Mouse (Mus musculus) myocyte (in vitro differentiated cells): ENCODE results near the gene Pafah1b3. TPM values are rescaled to one million over a fixed set of nuclear protein-coding genes. Genes with fewer than 3 reads are reported as not detected.

Experiments
- H3K27me3 ChIP-seq: one replicate; pipeline ENCODE4 v1.6.1; 2011; ENCODE audit not compliant: control insufficient read depth, insufficient read depth, insufficient read length
- H3K36me3 ChIP-seq: one replicate; pipeline ENCODE4 v1.6.1; 2011; ENCODE audit not compliant: control insufficient read depth, insufficient read depth
- H3K4me2 ChIP-seq: one replicate; pipeline ENCODE4 v1.6.1; 2011; ENCODE audit warnings: low read depth, control low read depth
- H3K4me3 ChIP-seq: one replicate; pipeline ENCODE4 v1.5.1; 2011; ENCODE audit warnings: mild to moderate bottlenecking, control low read depth, moderate library complexity
- H3K79me2 ChIP-seq: one replicate; pipeline ENCODE4 v1.6.1; 2011; ENCODE audit not compliant: control insufficient read depth, insufficient read depth
- H3ac ChIP-seq: one replicate; pipeline ENCODE4 v1.6.1; 2011; ENCODE audit not compliant: control insufficient read depth, insufficient read length
- CEBPB ChIP-seq: IDR thresholded peaks from 2 replicates; pipeline ENCODE4 v1.6.1; 2011; ENCODE audit warnings: mild to moderate bottlenecking, moderate library complexity; ENCODE audit not compliant: poor library complexity, insufficient read depth, severe bottlenecking
- E2F4 ChIP-seq: IDR thresholded peaks from one replicate; pipeline ENCODE4 v1.6.1; 2011; ENCODE audit warnings: mild to moderate bottlenecking, control low read depth, moderate library complexity; ENCODE audit not compliant: insufficient read depth
- MAX ChIP-seq: IDR thresholded peaks from one replicate; pipeline ENCODE4 v1.6.1; 2011; ENCODE audit warnings: low read depth, mild to moderate bottlenecking, control low read depth
- MYOD1 ChIP-seq, 3 experiments: IDR thresholded peaks; one replicate each; pipeline ENCODE4 v1.6.1; 2011; ENCODE audit warnings: control low read depth in 2 of 3, low read depth in 2 of 3, mild to moderate bottlenecking in 2 of 3, moderate library complexity in 1 of 3; ENCODE audit not compliant: insufficient read length in 2 of 3, control insufficient read depth in 1 of 3
- MYOG ChIP-seq, 3 experiments: IDR thresholded peaks; one replicate each; pipeline ENCODE4 v1.6.1; 2011; ENCODE audit warnings: control low read depth in 2 of 3, low read depth in 2 of 3, mild to moderate bottlenecking in 2 of 3; ENCODE audit not compliant: insufficient read length in 2 of 3, control insufficient read depth in 1 of 3, insufficient read depth in 1 of 3
- POLR2A ChIP-seq: IDR thresholded peaks from one replicate; pipeline ENCODE4 v1.6.1; 2011; ENCODE audit warnings: low read depth, mild to moderate bottlenecking, control low read depth, moderate library complexity; ENCODE audit not compliant: insufficient read length
- POLR2AphosphoS2 ChIP-seq: IDR thresholded peaks from one replicate; pipeline ENCODE4 v1.6.1; 2011; ENCODE audit warnings: low read depth, control low read depth; ENCODE audit not compliant: insufficient read length
- REST ChIP-seq: IDR thresholded peaks from one replicate; pipeline ENCODE4 v1.6.1; 2011; ENCODE audit warnings: mild to moderate bottlenecking, control low read depth, moderate library complexity; ENCODE audit not compliant: insufficient read depth, insufficient read length
- SRF ChIP-seq: IDR thresholded peaks from one replicate; pipeline ENCODE4 v1.6.1; 2011; ENCODE audit warnings: low read depth; ENCODE audit not compliant: control insufficient read depth, insufficient read length
- TCF12 ChIP-seq: IDR thresholded peaks from one replicate; pipeline ENCODE4 v1.6.1; 2011; ENCODE audit warnings: mild to moderate bottlenecking, control low read depth; ENCODE audit not compliant: poor library complexity, insufficient read depth, severe bottlenecking
- TCF3 ChIP-seq: IDR thresholded peaks from one replicate; pipeline ENCODE4 v1.6.1; 2011; ENCODE audit warnings: low read depth, control low read depth; ENCODE audit not compliant: insufficient read length
- USF1 ChIP-seq: IDR thresholded peaks from one replicate; pipeline ENCODE4 v1.6.1; 2011; ENCODE audit warnings: low read depth, mild to moderate bottlenecking, control low read depth, moderate library complexity
- polyA plus RNA-seq: library from polyadenylated mRNA; unstranded; fragments of >200 nt; fragmentation: generic; extraction: Trizol; gene quantifications from one replicate; pipeline ENCODE4 v1.2.1, GENCODE M21; 2012; ENCODE audit warnings: missing spikeins

Gene Pafah1b3
- 54.0 TPM for polyA plus RNA-seq

GRCm38 (mm10) chr7:25297454-25298325 is at the start of gene Pafah1b3:
TSS of gene Pafah1b3 (minus strand) at chr7:25297986.
- H3K4me3 ChIP-seq, result peak within 1 kb of the TSS; percentile 57
- TF ChIP-seq MYOG (IDR thresholded peaks at IDR 0.05; ENCODE audit: control insufficient read depth in 1 of 3, insufficient read depth in 1 of 3, insufficient read length in 2 of 3, low read depth in 2 of 3) (no peak), SRF (no peak), TCF12 (no peak), POLR2AphosphoS2 (no peak), POLR2A (peak; percentile 17), CEBPB (no peak), E2F4 (peak; percentile 16), REST (no peak), USF1 (no peak), MYOD1 (IDR thresholded peaks at IDR 0.05; ENCODE audit: control insufficient read depth in 1 of 3, insufficient read length in 2 of 3, low read depth in 2 of 3) (no peak)
- no peaks in the 10 kb centered on the region for H3K79me2 ChIP-seq
- peak within 1 kb of the TSS; percentile 63 for H3K4me2 ChIP-seq
- peak within 1 kb of the TSS; percentile 86 for H3ac ChIP-seq
- H3K36me3 ChIP-seq, result no peaks in the 10 kb centered on the region
- H3K27me3 ChIP-seq, result peaks cover 2% of the 10 kb centered on the region

- Histone ChIP-seq H3K36me3 (peaks cover 3% of the 10 kb centered on the region), H3K79me2 (no peaks in the 10 kb centered on the region), H3K27me3 (no peaks in the 10 kb centered on the region), H3K4me2 (no peak overlapping the region), H3ac (no peak overlapping the region), H3K4me3 (no peak overlapping the region)
- TF ChIP-seq USF1, result no peak
- TF ChIP-seq E2F4, result no peak
- no peak for TF ChIP-seq POLR2AphosphoS2
- TF ChIP-seq REST, result no peak
- no peak for TF ChIP-seq MYOG (IDR thresholded peaks at IDR 0.05; ENCODE audit: control insufficient read depth in 1 of 3, insufficient read depth in 1 of 3, insufficient read length in 2 of 3, low read depth in 2 of 3)
- no peak for TF ChIP-seq CEBPB
- TF ChIP-seq TCF3, result no peak
- TF ChIP-seq MYOD1 (IDR thresholded peaks at IDR 0.05; ENCODE audit: control insufficient read depth in 1 of 3, insufficient read length in 2 of 3, low read depth in 2 of 3), result no peak
- no peak for TF ChIP-seq POLR2A
- TF ChIP-seq TCF12, result no peak
- no peak for TF ChIP-seq MAX
- no peak for TF ChIP-seq SRF
These were observed 43.4 kb upstream of the Pafah1b3 start for GRCm38 (mm10) chr7:25341000-25341784.

- peaks cover 3% of the 10 kb centered on the region for H3K36me3 ChIP-seq
- no peak for TF ChIP-seq POLR2AphosphoS2
- TF ChIP-seq REST, result no peak
- TF ChIP-seq SRF, result no peak
- no peak for TF ChIP-seq MYOG (IDR thresholded peaks at IDR 0.05; ENCODE audit: control insufficient read depth in 1 of 3, insufficient read depth in 1 of 3, insufficient read length in 2 of 3, low read depth in 2 of 3)
- no peak for TF ChIP-seq E2F4
- TF ChIP-seq MAX, result no peak
- TF ChIP-seq MYOD1 (IDR thresholded peaks at IDR 0.05; ENCODE audit: control insufficient read depth in 1 of 3, insufficient read length in 2 of 3, low read depth in 2 of 3), result no peak
- TF ChIP-seq TCF3, result no peak
- TF ChIP-seq USF1, result no peak
- no peak for TF ChIP-seq TCF12
- no peak for TF ChIP-seq POLR2A
- no peak overlapping the region for H3ac ChIP-seq
- no peaks in the 10 kb centered on the region for H3K79me2 ChIP-seq
- H3K27me3 ChIP-seq, result no peaks in the 10 kb centered on the region
- H3K4me2 ChIP-seq, result no peak overlapping the region
- no peak overlapping the region for H3K4me3 ChIP-seq
These were observed 41.5 kb upstream of the Pafah1b3 start for GRCm38 (mm10) chr7:25339329-25339728.

GRCm38 (mm10) chr7:25334472-25334871 is 36.7 kb upstream of the Pafah1b3 start:
- H3K4me2 ChIP-seq, result no peak overlapping the region
- H3K4me3 ChIP-seq, result no peak overlapping the region
- H3ac ChIP-seq, result no peak overlapping the region
- TF ChIP-seq TCF12, result no peak
- H3K36me3 ChIP-seq, result peaks cover 3% of the 10 kb centered on the region
- no peaks in the 10 kb centered on the region for H3K27me3 ChIP-seq
- H3K79me2 ChIP-seq, result no peaks in the 10 kb centered on the region

- Histone ChIP-seq H3ac (no peak overlapping the region), H3K79me2 (no peaks in the 10 kb centered on the region), H3K27me3 (no peaks in the 10 kb centered on the region), H3K36me3 (peaks cover 7% of the 10 kb centered on the region), H3K4me3 (no peak overlapping the region), H3K4me2 (no peak overlapping the region)
- TF ChIP-seq CEBPB (no peak), MAX (no peak), E2F4 (no peak), POLR2A (no peak), SRF (no peak), USF1 (no peak), TCF12 (no peak), MYOG (IDR thresholded peaks at IDR 0.05; ENCODE audit: control insufficient read depth in 1 of 3, insufficient read depth in 1 of 3, insufficient read length in 2 of 3, low read depth in 2 of 3) (peak in 2 of 3 experiments; percentile 57 to 73), MYOD1 (IDR thresholded peaks at IDR 0.05; ENCODE audit: control insufficient read depth in 1 of 3, insufficient read length in 2 of 3, low read depth in 2 of 3) (peak in 2 of 3 experiments; percentile 65 to 76)
These were observed 36.0 kb upstream of the Pafah1b3 start for GRCm38 (mm10) chr7:25333596-25334307.
